Comparison of ENCODE assay signal across 10 mouse cellular contexts in the genomic region with DNA sequence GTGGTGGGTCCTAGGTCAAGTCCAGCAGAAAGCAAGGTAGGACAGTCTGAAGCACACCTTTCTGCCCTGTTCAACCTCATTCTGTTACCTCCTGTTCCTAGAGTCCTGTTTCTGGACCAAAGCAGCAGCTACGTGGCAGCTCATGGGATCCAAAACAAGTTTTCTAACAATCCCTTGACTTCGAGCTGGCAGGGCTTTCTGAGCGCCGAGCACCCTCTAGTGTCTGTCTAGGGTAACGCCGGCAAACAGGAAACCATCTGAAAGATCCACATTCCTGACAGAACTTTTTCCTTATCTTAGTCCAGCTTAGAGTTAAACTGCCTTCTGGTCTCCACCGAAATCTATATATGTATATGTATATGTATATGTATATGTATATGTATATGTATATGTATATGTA. TPM values are rescaled to one million over a fixed set of nuclear protein-coding genes. Genes with fewer than 3 reads are reported as not detected.
DNase-seq lines count a peak whose midpoint lies in the region; ATAC-seq and TF ChIP-seq lines count a peak whose summit lies in the region.
"Had no signal": no experiment of that assay in that cellular context is flagged by ENCODE, and none has a peak within 500 bp of the region (broad histone marks: within the 10 kb centered on the region; RNA-seq: fewer than 3 reads in every experiment).

No protein-coding gene starts in this region.

- ATAC-seq in heart, postnatal 0 days (ENCODE audit: insufficient read depth, low read depth): no peak
- ATAC-seq in granulocyte monocyte progenitor cell, adult 5-6 weeks (replicated peaks; ENCODE audit: poor library complexity, severe bottlenecking): peak; percentile 37; the same call in 1 of the 2 replicates
- ATAC-seq in lung, embryonic 14.5 days (ENCODE audit: insufficient read depth): no peak

- no peaks in the 10 kb centered on the region for H3K36me3 ChIP-seq in heart, postnatal 0 days (replicated peaks; ENCODE audit: control insufficient read depth, insufficient read depth, low read length)
- H3K36me3 ChIP-seq in spleen, adult 2 months (ENCODE audit: control insufficient read depth, insufficient read depth, low read length): no peaks in the 10 kb centered on the region
- H3K36me3 ChIP-seq in lung, embryonic 14.5 days (ENCODE audit: insufficient read depth): no peaks in the 10 kb centered on the region
- H3K36me3 ChIP-seq: embryonic facial prominence, embryonic 12.5 days had no signal

- H3K9me3 ChIP-seq in heart, postnatal 0 days (replicated peaks; ENCODE audit: control insufficient read depth, low read length): no peaks in the 10 kb centered on the region
- no peaks in the 10 kb centered on the region for H3K9me3 ChIP-seq in lung, embryonic 14.5 days (ENCODE audit: low read depth, low read length)
- H3K9me3 ChIP-seq: embryonic facial prominence, embryonic 12.5 days had no signal

- peak; percentile 40 for DNase-seq in heart, postnatal 0 days (ENCODE audit: low spot score)
- no peak for DNase-seq in heart, adult 9 months (ENCODE audit: low spot score in 2 of 2)
- no peak for DNase-seq in spleen, adult 2 months (ENCODE audit: low read depth in 1 of 2, low spot score in 2 of 2)
- DNase-seq in spleen, postnatal 4 days (ENCODE audit: low spot score in 2 of 2): no peak
- DNase-seq in adrenal gland, postnatal 36 days: peak; percentile 61 to 68
- DNase-seq in lung, embryonic 14.5 days: peak; percentile 85
- peak; percentile 28 for DNase-seq in thymus, postnatal 25 days

- H3K27me3 ChIP-seq in heart, postnatal 0 days (ENCODE audit: control insufficient read depth, insufficient read depth, low read length): peaks cover 35% of the 10 kb centered on the region
- no peaks in the 10 kb centered on the region for H3K27me3 ChIP-seq in spleen, adult 2 months (ENCODE audit: control insufficient read depth, insufficient read depth, low read length)
- H3K27me3 ChIP-seq in lung, embryonic 14.5 days (ENCODE audit: insufficient read depth, low read length): peaks cover 10% of the 10 kb centered on the region; the same call in 1 of the 2 replicates

- no peak overlapping the region for H3K4me2 ChIP-seq in heart, postnatal 0 days (ENCODE audit: low read depth, low read length)
- H3K4me2 ChIP-seq in lung, embryonic 14.5 days: no peak overlapping the region
- H3K4me2 ChIP-seq: embryonic facial prominence, embryonic 12.5 days had no signal

- no peaks in the 10 kb centered on the region for H3K4me1 ChIP-seq in heart, postnatal 0 days (ENCODE audit: control insufficient read depth, insufficient read depth)
- H3K4me1 ChIP-seq in spleen, adult 2 months (ENCODE audit: control insufficient read depth, insufficient read depth, insufficient read length): no peaks in the 10 kb centered on the region
- no peaks in the 10 kb centered on the region for H3K4me1 ChIP-seq in lung, embryonic 14.5 days (ENCODE audit: insufficient read depth)
- H3K4me1 ChIP-seq: embryonic facial prominence, embryonic 12.5 days had no signal

- no peak for TF ChIP-seq EP300 in heart, postnatal 0 days (IDR thresholded peaks at IDR 0.05; ENCODE audit: low read depth)

- TF ChIP-seq CTCF in heart, postnatal 0 days (IDR thresholded peaks at IDR 0.05; ENCODE audit: low read depth): peak; percentile 73
- TF ChIP-seq CTCF in spleen, adult 2 months (IDR thresholded peaks at IDR 0.05; ENCODE audit: extremely low read depth, insufficient read depth, insufficient read length, insufficient replicate concordance): peak; percentile 59; the same call in 1 of the 2 replicates
- peak; percentile 83 for TF ChIP-seq CTCF in lung, embryonic 14.5 days (IDR thresholded peaks at IDR 0.05; ENCODE audit: low read depth)

- no peak overlapping the region for H3K9ac ChIP-seq in heart, postnatal 0 days (replicated peaks; ENCODE audit: low read depth, low read length)
- no peak overlapping the region for H3K9ac ChIP-seq in lung, embryonic 14.5 days
- H3K9ac ChIP-seq: embryonic facial prominence, embryonic 12.5 days had no signal

- H3K4me3 ChIP-seq in heart, postnatal 0 days (ENCODE audit: low read depth, low read length): no peak overlapping the region
- no peak overlapping the region for H3K4me3 ChIP-seq in spleen, adult 2 months (ENCODE audit: extremely low read depth, insufficient read depth, insufficient read length)
- no peak overlapping the region for H3K4me3 ChIP-seq in lung, embryonic 14.5 days (ENCODE audit: low read depth, low read length)
- H3K4me3 ChIP-seq: embryonic facial prominence, embryonic 12.5 days had no signal

- 3% methylated on average over 7 of the region's 7 CpGs for WGBS in heart, postnatal 0 days
- 2% methylated on average over 7 of the region's 7 CpGs for WGBS in spleen, adult 2 months
- 0% methylated on average over 7 of the region's 7 CpGs for WGBS in lung, embryonic 14.5 days

- H3K27ac ChIP-seq in heart, postnatal 0 days (ENCODE audit: low read depth): no peak overlapping the region
- no peak overlapping the region for H3K27ac ChIP-seq in spleen, adult 2 months (ENCODE audit: insufficient read depth, low read length)
- H3K27ac ChIP-seq in lung, embryonic 14.5 days (ENCODE audit: low read depth): no peak overlapping the region
- H3K27ac ChIP-seq: embryonic facial prominence, embryonic 12.5 days had no signal

- TF ChIP-seq POLR2A in spleen, adult 2 months (IDR thresholded peaks at IDR 0.05; ENCODE audit: low read depth, low read length): no peak

RNA-seq across cellular contexts. Expression of a gene that starts 31.0 kb away (rescaled TPM):
- total RNA-seq in heart, postnatal 0 days (2014; rRNA removed; ENCODE audit: low replicate concordance): not detected in 2 replicates
- not detected in 2 replicates for polyA plus RNA-seq in heart, postnatal 0 days (2015; fragmentation: Nextera tagmentation; extraction: Ambion mirVana)
- 0.26 and 0.27 TPM in 2 replicates for polyA plus RNA-seq in spleen, adult 2 months (2012; rRNA removed)
- 100 to 1,000 TPM; 225 to 357 TPM for total RNA-seq in adrenal gland, postnatal 36 days (2021)
- total RNA-seq in granulocyte monocyte progenitor cell, adult 5-6 weeks (2014; fragmentation: Nextera tagmentation): not detected in 2 replicates
- not detected in 2 replicates for total RNA-seq in granulocyte monocyte progenitor cell, adult 5-6 weeks (2017)
- 0.08 and 0.22 TPM in 2 replicates for polyA plus RNA-seq in lung, embryonic 14.5 days (2014; fragmentation: Nextera tagmentation; extraction: Ambion mirVana)
- polyA plus RNA-seq: liver, embryonic 16.5 days had no signal

RNA-seq across cellular contexts. Expression of a gene that starts 41.5 kb away (rescaled TPM):
- total RNA-seq in heart, postnatal 0 days (2014; rRNA removed; ENCODE audit: low replicate concordance): not detected in 2 replicates
- not detected in 2 replicates for polyA plus RNA-seq in heart, postnatal 0 days (2015; fragmentation: Nextera tagmentation; extraction: Ambion mirVana)
- polyA plus RNA-seq in spleen, adult 2 months (2012; rRNA removed): 0.37 and 0.43 TPM in 2 replicates
- 10 to 100 TPM; 59.4 to 80.5 TPM for total RNA-seq in adrenal gland, postnatal 36 days (2021)
- total RNA-seq in granulocyte monocyte progenitor cell, adult 5-6 weeks (2014; fragmentation: Nextera tagmentation): not detected in 2 replicates
- not detected in 2 replicates for total RNA-seq in granulocyte monocyte progenitor cell, adult 5-6 weeks (2017)
- polyA plus RNA-seq in lung, embryonic 14.5 days (2014; fragmentation: Nextera tagmentation; extraction: Ambion mirVana): 0.99 and 1.4 TPM in 2 replicates
- polyA plus RNA-seq: embryonic facial prominence, embryonic 12.5 days; liver, embryonic 16.5 days had no signal

RNA-seq across cellular contexts. Expression of a gene that starts 46.1 kb away (rescaled TPM):
- not detected in 2 replicates for total RNA-seq in heart, postnatal 0 days (2014; rRNA removed; ENCODE audit: low replicate concordance)
- polyA plus RNA-seq in heart, postnatal 0 days (2015; fragmentation: Nextera tagmentation; extraction: Ambion mirVana): not detected in 2 replicates
- not detected in 2 replicates for polyA plus RNA-seq in spleen, adult 2 months (2012; rRNA removed)
- total RNA-seq in adrenal gland, postnatal 36 days (2021): not detected
- not detected in 2 replicates for total RNA-seq in granulocyte monocyte progenitor cell, adult 5-6 weeks (2014; fragmentation: Nextera tagmentation)
- not detected in 2 replicates for total RNA-seq in granulocyte monocyte progenitor cell, adult 5-6 weeks (2017)
- not detected in 2 replicates for polyA plus RNA-seq in lung, embryonic 14.5 days (2014; fragmentation: Nextera tagmentation; extraction: Ambion mirVana)
- polyA plus RNA-seq: embryonic facial prominence, embryonic 12.5 days; liver, embryonic 16.5 days had no signal

RNA-seq across cellular contexts. Expression of a gene that starts 46.2 kb away (rescaled TPM):
- total RNA-seq in heart, postnatal 0 days (2014; rRNA removed; ENCODE audit: low replicate concordance): not detected in 2 replicates
- 0.20 TPM in 1 of 2 replicates, not detected in the other for polyA plus RNA-seq in heart, postnatal 0 days (2015; fragmentation: Nextera tagmentation; extraction: Ambion mirVana)
- polyA plus RNA-seq in spleen, adult 2 months (2012; rRNA removed): 0.60 and 0.62 TPM in 2 replicates
- 10 to 100 TPM; 35.5 to 49.8 TPM for total RNA-seq in adrenal gland, postnatal 36 days (2021)
- not detected in 2 replicates for total RNA-seq in granulocyte monocyte progenitor cell, adult 5-6 weeks (2014; fragmentation: Nextera tagmentation)
- total RNA-seq in granulocyte monocyte progenitor cell, adult 5-6 weeks (2017): not detected in 2 replicates
- polyA plus RNA-seq in lung, embryonic 14.5 days (2014; fragmentation: Nextera tagmentation; extraction: Ambion mirVana): 2.1 and 3.5 TPM in 2 replicates
- polyA plus RNA-seq: embryonic facial prominence, embryonic 12.5 days had no signal

RNA-seq across cellular contexts. Expression of a gene that starts 52.1 kb away (rescaled TPM):
- not detected in 2 replicates for total RNA-seq in heart, postnatal 0 days (2014; rRNA removed; ENCODE audit: low replicate concordance)
- polyA plus RNA-seq in heart, postnatal 0 days (2015; fragmentation: Nextera tagmentation; extraction: Ambion mirVana): not detected in 2 replicates
- 1.2 and 1.3 TPM in 2 replicates for polyA plus RNA-seq in spleen, adult 2 months (2012; rRNA removed)
- 10 to 100 TPM; 43.9 to 62.2 TPM for total RNA-seq in adrenal gland, postnatal 36 days (2021)
- not detected in 2 replicates for total RNA-seq in granulocyte monocyte progenitor cell, adult 5-6 weeks (2014; fragmentation: Nextera tagmentation)
- not detected in 2 replicates for total RNA-seq in granulocyte monocyte progenitor cell, adult 5-6 weeks (2017)
- polyA plus RNA-seq in lung, embryonic 14.5 days (2014; fragmentation: Nextera tagmentation; extraction: Ambion mirVana): 19.7 and 24.4 TPM in 2 replicates
- polyA plus RNA-seq: embryonic facial prominence, embryonic 12.5 days had no signal

Comparison
In these comparisons a context has a peak if more than half of its experiments do, and no peak if none do; other contexts are left out.
1. DNase-seq: peak in heart, postnatal 0 days (single experiment), adrenal gland, postnatal 36 days (2 of 2), lung, embryonic 14.5 days (single experiment) and thymus, postnatal 25 days (single experiment); none in heart, adult 9 months (0 of 2), spleen, adult 2 months (0 of 2) and spleen, postnatal 4 days (0 of 2).
2. RNA of a gene that starts 31.0 kb away (total RNA-seq): 225 to 357 TPM in adrenal gland, postnatal 36 days; not detected in heart, postnatal 0 days and not detected in granulocyte monocyte progenitor cell, adult 5-6 weeks; every median in the first group is over 100 times any median in the second.
3. RNA of a gene that starts 41.5 kb away (total RNA-seq): 59.4 to 80.5 TPM in adrenal gland, postnatal 36 days; not detected in heart, postnatal 0 days and not detected in granulocyte monocyte progenitor cell, adult 5-6 weeks; every median in the first group is over 10 times any median in the second.
4. Peak in every context shown above with its lines, with median percentiles within 50 percentile points of each other: CTCF ChIP-seq.